Comparison of ENCODE assay signal across 15 mouse cellular contexts in the genomic region with DNA sequence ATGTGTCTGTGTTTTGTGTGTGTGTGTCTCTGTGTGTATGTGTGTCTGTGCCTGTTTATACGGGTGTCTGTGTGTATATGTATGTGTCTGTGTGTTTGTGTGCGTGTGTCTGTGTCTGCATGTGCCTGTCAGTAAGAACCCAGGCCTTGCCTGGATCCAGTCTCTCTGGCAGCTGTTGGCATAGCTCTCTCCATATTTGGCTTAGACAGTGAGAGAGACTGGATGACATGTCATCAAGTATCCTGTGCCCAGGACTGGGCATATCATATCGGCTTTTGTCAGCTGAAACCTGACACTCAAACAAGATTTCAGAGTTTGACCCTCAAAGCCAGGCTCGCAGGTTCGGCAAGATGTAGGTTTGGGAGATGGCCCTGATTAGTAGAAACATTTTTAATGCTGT. TPM values are rescaled to one million over a fixed set of nuclear protein-coding genes. Genes with fewer than 3 reads are reported as not detected.
DNase-seq lines count a peak whose midpoint lies in the region; ATAC-seq and TF ChIP-seq lines count a peak whose summit lies in the region.
"Had no signal": no experiment of that assay in that cellular context is flagged by ENCODE, and none has a peak within 500 bp of the region (broad histone marks: within the 10 kb centered on the region; RNA-seq: fewer than 3 reads in every experiment).

No protein-coding gene starts in this region.

- 39% methylated on average over 5 of the region's 5 CpGs for WGBS in heart, embryonic 13.5 days
- 77% methylated on average over 5 of the region's 5 CpGs for WGBS in liver, embryonic 14.5 days (ENCODE audit: insufficient replicate concordance)
- whole genome bisulfite sequencing in forebrain, embryonic 14.5 days, result 90% methylated on average over 5 of the region's 5 CpGs

- H3K4me2 ChIP-seq in heart, embryonic 13.5 days, result peak overlapping the region; percentile 56
- H3K4me2 ChIP-seq in liver, embryonic 14.5 days (ENCODE audit: low read depth), result no peak overlapping the region
- no peak overlapping the region for H3K4me2 ChIP-seq in forebrain, embryonic 14.5 days (ENCODE audit: low read length)

- TF ChIP-seq EP300 in liver, embryonic 14.5 days (IDR thresholded peaks at IDR 0.05; ENCODE audit: low read depth), result no peak

- TF ChIP-seq CTCF in embryonic fibroblast, embryonic 13.5 days (IDR thresholded peaks at IDR 0.05; ENCODE audit: borderline replicate concordance, insufficient read depth, low read length), result no peak
- no peak for TF ChIP-seq CTCF in liver, embryonic 14.5 days (IDR thresholded peaks at IDR 0.05; ENCODE audit: low read depth)

- no peak for TF ChIP-seq POLR2A in embryonic fibroblast, embryonic 13.5 days (IDR thresholded peaks at IDR 0.05; ENCODE audit: low read depth, low read length)

- H3K36me3 ChIP-seq in heart, embryonic 13.5 days, result peaks cover 20% of the 10 kb centered on the region
- H3K36me3 ChIP-seq in liver, embryonic 14.5 days (replicated peaks; ENCODE audit: control insufficient read depth, insufficient read depth, low read depth), result no peaks in the 10 kb centered on the region; the same call in 1 of the 2 replicates
- no peaks in the 10 kb centered on the region for H3K36me3 ChIP-seq in forebrain, embryonic 14.5 days (ENCODE audit: control insufficient read depth, insufficient read depth, low read length)

- DNase-seq in cerebellum, postnatal 25 days, result peak; percentile 33 to 40
- DNase-seq in cerebellum, adult 8-10 months, result no peak
- DNase-seq in liver, embryonic 14.5 days (ENCODE audit: low read depth in 3 of 3, low spot score in 3 of 3), result no peak
- DNase-seq in layer of hippocampus, adult 11-12 months (ENCODE audit: low spot score), result no peak
- DNase-seq in urinary bladder, adult 18-20 months (ENCODE audit: low spot score in 2 of 2), result no peak
- no peak for DNase-seq in forebrain, embryonic 14.5 days (ENCODE audit: low spot score)
- DNase-seq: lung, embryonic 14.5 days; thymus, postnatal 25 days had no signal

- peaks cover 28% of the 10 kb centered on the region for H3K4me1 ChIP-seq in embryonic fibroblast, embryonic 13.5 days (ENCODE audit: control insufficient read depth, insufficient read depth, low read length)
- H3K4me1 ChIP-seq in heart, embryonic 13.5 days, result peaks cover 60% of the 10 kb centered on the region
- peaks cover 42 to 43% of the 10 kb centered on the region in 2 experiments for H3K4me1 ChIP-seq in liver, embryonic 14.5 days (replicated peaks; ENCODE audit: control insufficient read depth in 2 of 2, insufficient read depth in 2 of 2, low read length in 1 of 2)
- peaks cover 5% of the 10 kb centered on the region for H3K4me1 ChIP-seq in forebrain, embryonic 14.5 days (ENCODE audit: control insufficient read depth, insufficient read depth, low read length)

- H3K27ac ChIP-seq in embryonic fibroblast, embryonic 13.5 days (ENCODE audit: insufficient read depth, low read length), result 0 out of 2 replicates have a peak overlapping the region, but pooled peaks have one; percentile 14
- H3K27ac ChIP-seq in heart, embryonic 13.5 days (replicated peaks), result peak overlapping the region; percentile 92
- H3K27ac ChIP-seq in liver, embryonic 14.5 days, result peak overlapping the region; percentile 28; the same call in 1 of the 2 replicates
- no peak overlapping the region for H3K27ac ChIP-seq in forebrain, embryonic 14.5 days (ENCODE audit: low read depth, low read length)

- ATAC-seq in heart, embryonic 13.5 days (ENCODE audit: extremely low read depth, insufficient number of reproducible peaks, low FRiP score, low TSS enrichment), result no peak
- ATAC-seq in liver, embryonic 14.5 days (ENCODE audit: insufficient read depth), result no peak
- ATAC-seq in forebrain, embryonic 14.5 days, result no peak

- peak overlapping the region; percentile 72 for H3K9ac ChIP-seq in heart, embryonic 13.5 days
- H3K9ac ChIP-seq in liver, embryonic 14.5 days (replicated peaks), result no peak overlapping the region
- no peak overlapping the region for H3K9ac ChIP-seq in forebrain, embryonic 14.5 days (ENCODE audit: low read length)
- H3K9ac ChIP-seq: kidney, embryonic 15.5 days; lung, embryonic 14.5 days had no signal

- no peaks in the 10 kb centered on the region for H3K9me3 ChIP-seq in heart, embryonic 13.5 days
- no peaks in the 10 kb centered on the region for H3K9me3 ChIP-seq in liver, embryonic 14.5 days (ENCODE audit: control insufficient read depth, low read length)
- H3K9me3 ChIP-seq in forebrain, embryonic 14.5 days (replicated peaks; ENCODE audit: control insufficient read depth, low read length), result no peaks in the 10 kb centered on the region
- H3K9me3 ChIP-seq: kidney, embryonic 15.5 days had no signal

- H3K27me3 ChIP-seq in heart, embryonic 13.5 days (replicated peaks), result no peaks in the 10 kb centered on the region
- no peaks in the 10 kb centered on the region for H3K27me3 ChIP-seq in liver, embryonic 14.5 days (ENCODE audit: control insufficient read depth, insufficient read depth, low read length)
- no peaks in the 10 kb centered on the region for H3K27me3 ChIP-seq in forebrain, embryonic 14.5 days (replicated peaks; ENCODE audit: control insufficient read depth, insufficient read depth, low read length)
- H3K27me3 ChIP-seq: kidney, embryonic 15.5 days; Patski had no signal

- H3K4me3 ChIP-seq in embryonic fibroblast, embryonic 13.5 days (ENCODE audit: insufficient read depth, low read length), result no peak overlapping the region
- H3K4me3 ChIP-seq in heart, embryonic 13.5 days, result no peak overlapping the region
- no peak overlapping the region for H3K4me3 ChIP-seq in liver, embryonic 14.5 days (ENCODE audit: insufficient read depth in 1 of 2, low read depth in 2 of 2, low read length in 2 of 2)
- no peak overlapping the region for H3K4me3 ChIP-seq in forebrain, embryonic 14.5 days (ENCODE audit: low read depth, low read length)
- H3K4me3 ChIP-seq: kidney, embryonic 15.5 days had no signal

RNA-seq across cellular contexts. Expression of a gene that starts 6.2 kb away (rescaled TPM):
- polyA plus RNA-seq in embryonic fibroblast, embryonic 13.5 days (2011; ENCODE audit: insufficient read length, low read depth, missing spikeins), result 59.7 and 61.6 TPM in 2 replicates
- 269 and 291 TPM in 2 replicates for polyA plus RNA-seq in heart, embryonic 13.5 days (2015; fragmentation: Nextera tagmentation; extraction: Ambion mirVana)
- 8.5 and 15.9 TPM in 2 replicates for polyA plus RNA-seq in liver, embryonic 14.5 days (2012; rRNA removed)
- 22.6 and 22.8 TPM in 2 replicates for polyA plus RNA-seq in liver, embryonic 14.5 days (2014; fragmentation: Nextera tagmentation; extraction: Ambion mirVana)
- polyA plus RNA-seq in forebrain, embryonic 14.5 days (2014; fragmentation: Nextera tagmentation; extraction: Ambion mirVana), result 78.9 and 79.4 TPM in 2 replicates

RNA-seq across cellular contexts. Expression of a gene that starts 15.7 kb away (rescaled TPM):
- 88.2 and 95.1 TPM in 2 replicates for polyA plus RNA-seq in embryonic fibroblast, embryonic 13.5 days (2011; ENCODE audit: insufficient read length, low read depth, missing spikeins)
- polyA plus RNA-seq in heart, embryonic 13.5 days (2015; fragmentation: Nextera tagmentation; extraction: Ambion mirVana), result 151 and 163 TPM in 2 replicates
- 46.8 and 54.6 TPM in 2 replicates for polyA plus RNA-seq in liver, embryonic 14.5 days (2012; rRNA removed)
- 111 TPM in 2 replicates for polyA plus RNA-seq in liver, embryonic 14.5 days (2014; fragmentation: Nextera tagmentation; extraction: Ambion mirVana)
- 231 and 240 TPM in 2 replicates for polyA plus RNA-seq in forebrain, embryonic 14.5 days (2014; fragmentation: Nextera tagmentation; extraction: Ambion mirVana)

RNA-seq across cellular contexts. Expression of a gene that starts 22.7 kb away (rescaled TPM):
- not detected in 2 replicates for polyA plus RNA-seq in embryonic fibroblast, embryonic 13.5 days (2011; ENCODE audit: insufficient read length, low read depth, missing spikeins)
- polyA plus RNA-seq in heart, embryonic 13.5 days (2015; fragmentation: Nextera tagmentation; extraction: Ambion mirVana), result not detected in 2 replicates
- not detected in 2 replicates for polyA plus RNA-seq in liver, embryonic 14.5 days (2012; rRNA removed)
- not detected in 2 replicates for polyA plus RNA-seq in liver, embryonic 14.5 days (2014; fragmentation: Nextera tagmentation; extraction: Ambion mirVana)
- polyA plus RNA-seq in forebrain, embryonic 14.5 days (2014; fragmentation: Nextera tagmentation; extraction: Ambion mirVana), result not detected in 2 replicates
- polyA plus RNA-seq: C2C12; hindbrain, embryonic 11.5 days; kidney, embryonic 15.5 days; lung, embryonic 14.5 days; spleen, adult 2 months had no signal

RNA-seq across cellular contexts. Expression of a gene that starts 56.2 kb away (rescaled TPM):
- 45.5 and 50.0 TPM in 2 replicates for polyA plus RNA-seq in embryonic fibroblast, embryonic 13.5 days (2011; ENCODE audit: insufficient read length, low read depth, missing spikeins)
- polyA plus RNA-seq in heart, embryonic 13.5 days (2015; fragmentation: Nextera tagmentation; extraction: Ambion mirVana), result 24.6 and 28.2 TPM in 2 replicates
- 33.3 and 33.6 TPM in 2 replicates for polyA plus RNA-seq in liver, embryonic 14.5 days (2012; rRNA removed)
- 71.2 and 75.5 TPM in 2 replicates for polyA plus RNA-seq in liver, embryonic 14.5 days (2014; fragmentation: Nextera tagmentation; extraction: Ambion mirVana)
- polyA plus RNA-seq in forebrain, embryonic 14.5 days (2014; fragmentation: Nextera tagmentation; extraction: Ambion mirVana), result 47.2 and 61.2 TPM in 2 replicates

Comparison
In these comparisons a context has a peak if more than half of its experiments do, and no peak if none do; other contexts are left out.
1. DNase-seq: peak in cerebellum, postnatal 25 days (2 of 2); none in cerebellum, adult 8-10 months (single experiment), liver, embryonic 14.5 days (0 of 3), layer of hippocampus, adult 11-12 months (single experiment), urinary bladder, adult 18-20 months (0 of 2) and forebrain, embryonic 14.5 days (single experiment).